Mouse (Mus musculus): ENCODE results near the gene Fam187a.

DNA sequence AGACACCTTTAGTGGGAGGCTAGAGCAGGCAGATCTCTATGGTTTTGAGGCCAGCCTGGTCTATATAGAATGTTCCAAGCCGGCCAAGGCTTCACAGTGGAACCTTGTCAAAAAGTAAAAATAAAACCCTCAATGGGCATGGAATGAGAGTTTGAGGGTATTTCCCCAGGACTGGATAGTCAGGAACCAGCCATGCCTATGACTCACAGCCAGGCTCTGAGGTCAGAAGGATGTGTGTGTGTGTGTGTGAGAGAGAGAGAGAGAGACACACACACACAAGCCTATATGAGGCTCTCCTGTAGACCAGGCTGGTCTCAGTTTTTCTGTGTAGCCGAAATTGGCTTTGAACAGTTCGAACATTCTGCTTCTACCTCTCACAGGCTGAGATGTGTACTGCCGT lies 9.7 kb downstream of the Fam187a start:
- TF ChIP-seq CTCF (IDR thresholded peaks at IDR 0.05; ENCODE audit: borderline replicate concordance, insufficient read depth, low read depth, low read length) (no peak), POLR2A (IDR thresholded peaks at IDR 0.05; ENCODE audit: borderline replicate concordance, insufficient read depth, low read length) (no peak)

All from cerebellum, adult 2 months (tissue).